Mouse (Mus musculus): ENCODE measurements at regions not wholly inside any gene's neighbourhood (a gene's known extent, or its start where the extent isn't known, plus 50 kb on each side); places are given as distances from the start of the nearest gene placed in this dataset.

DNA sequence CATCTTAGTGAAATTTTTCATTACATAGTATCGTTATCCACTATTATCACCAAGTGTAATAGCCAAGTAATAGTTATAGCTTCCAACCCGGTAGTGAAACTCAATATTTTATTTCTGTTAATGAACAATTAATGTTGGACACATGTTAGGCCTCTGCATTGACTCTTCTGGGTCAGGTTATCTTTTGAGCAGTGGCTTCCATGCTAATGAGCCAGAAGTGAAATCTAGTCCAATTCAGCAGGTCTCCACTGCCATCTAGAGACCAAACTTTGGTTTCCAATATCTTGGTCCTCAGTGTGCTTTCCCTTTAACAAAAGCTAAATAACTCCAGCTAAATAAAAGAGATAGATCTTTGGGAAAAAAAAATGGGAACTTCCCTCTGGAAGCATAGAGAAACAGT is 258.9 kb upstream of the Aldoart1 start:
- intact Hi-C loops (cut with DNase I): no loop called here
- Histone ChIP-seq H3K4me3 (no peak overlapping the region), H3K27ac (no peak overlapping the region)
- DNase-seq: no peak
- TF ChIP-seq CTCF (IDR thresholded peaks at IDR 0.05): peak; percentile 20; the same call in 1 of the 2 replicates

All from gastrocnemius, adult 2 months (tissue).